Mouse (Mus musculus) MN1 (cell line): ENCODE measurements at regions not wholly inside any gene's neighbourhood (a gene's known extent, or its start where the extent isn't known, plus 50 kb on each side); places are given as distances from the start of the nearest gene placed in this dataset.
"Not testable (repeated sequence)": the region's sequence is repeated elsewhere in the genome, so short reads cannot be mapped to it uniquely, and the experiment has no call there.

Source experiments
- DNase-seq: peaks from one replicate; pipeline ENCODE4 v3.0.0-alpha.2; 2016; ENCODE audit warnings: low spot score

DNA sequence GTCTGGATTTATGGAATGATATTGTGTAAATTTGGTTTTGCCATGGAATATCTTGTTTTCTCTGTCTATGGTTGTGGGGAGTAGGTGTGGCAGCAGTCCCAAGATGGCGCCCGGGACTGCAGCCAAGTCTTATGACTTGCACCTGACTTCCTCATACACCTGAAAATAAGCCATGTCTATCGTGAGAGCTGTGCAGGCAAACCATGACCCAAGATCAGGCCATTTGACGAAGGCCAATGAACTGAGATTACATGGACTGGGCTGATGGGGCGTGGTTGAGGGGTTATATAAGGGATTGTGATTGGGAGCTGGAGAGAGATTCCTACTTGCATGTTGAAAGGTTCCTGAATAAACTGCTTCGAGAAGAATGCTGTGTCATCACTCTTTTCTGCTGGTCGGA is 139.5 kb downstream of the Slc6a15 start:
- DNase-seq, result not testable (repeated sequence)

GRCm38 (mm10) chr10:103544502-103544901 is 176.9 kb downstream of the Slc6a15 start:
- no peak for DNase-seq

GRCm38 (mm10) chr10:103549510-103549909 is 181.9 kb downstream of the Slc6a15 start:
- no peak for DNase-seq

DNA sequence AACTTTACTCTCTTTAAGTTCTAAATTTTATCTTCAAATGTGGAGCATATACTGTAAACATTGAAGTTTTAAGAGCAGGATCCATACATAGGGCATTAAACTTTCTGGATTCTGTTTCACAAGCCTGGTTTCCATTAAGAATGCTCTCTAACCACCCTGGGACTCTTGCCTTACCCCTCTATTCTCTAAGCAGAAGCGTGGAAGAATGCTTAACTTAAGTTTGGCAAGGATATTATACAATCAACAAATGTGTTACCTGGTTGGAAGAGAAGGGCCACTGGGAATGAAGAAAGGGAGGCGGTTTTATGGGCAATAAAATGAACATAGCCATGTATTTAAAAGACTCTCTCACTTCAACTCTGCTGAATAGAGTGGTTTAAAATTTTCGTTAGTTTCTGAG is 217.5 kb downstream of the Slc6a15 start:
- DNase-seq, result no peak

DNA sequence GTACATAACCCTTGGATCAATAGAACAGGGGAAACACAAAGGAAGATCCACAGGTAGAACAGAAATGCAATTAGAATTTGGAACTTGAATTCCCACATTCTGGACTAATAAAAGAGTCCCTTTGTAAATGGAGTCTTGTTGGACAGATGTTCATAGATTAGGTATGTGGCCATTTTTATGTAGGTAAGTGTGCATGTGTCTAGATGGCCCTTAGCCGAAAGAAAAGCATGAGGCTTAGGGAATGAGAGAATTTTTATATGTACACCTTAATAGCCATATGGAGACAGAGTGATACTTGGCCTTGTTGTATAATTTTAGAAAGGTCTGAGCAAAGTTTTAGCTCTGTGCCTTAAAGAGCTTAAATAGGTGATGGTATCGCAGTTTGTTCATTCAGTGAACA is 217.9 kb downstream of the Slc6a15 start:
- no peak for DNase-seq

GRCm38 (mm10) chr10:103591985-103592384 is 224.4 kb downstream of the Slc6a15 start:
- DNase-seq, result no peak

- DNase-seq, result no peak
These were observed 273.6 kb downstream of the Slc6a15 start for GRCm38 (mm10) chr10:103641162-103641561.

DNA sequence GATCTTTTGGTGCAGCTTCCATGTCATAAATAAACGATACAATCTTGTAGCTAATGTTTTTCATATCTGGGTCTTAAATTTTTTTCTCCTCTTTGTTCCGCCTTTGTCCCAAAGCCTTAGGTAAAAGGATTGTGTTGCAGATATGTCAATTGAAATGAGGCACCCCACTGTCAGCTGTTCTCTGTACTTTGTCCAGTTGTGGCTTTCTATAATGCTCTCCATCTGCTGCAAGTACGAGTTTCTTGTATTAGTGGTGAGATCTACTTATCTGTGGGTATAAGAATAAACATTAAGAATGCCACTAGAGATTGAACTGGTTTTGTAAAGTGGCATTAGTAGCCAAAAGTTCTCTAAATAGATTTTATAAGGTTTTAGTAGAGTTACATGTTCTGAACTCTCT is 282.3 kb downstream of the Slc6a15 start:
- no peak for DNase-seq

GRCm38 (mm10) chr10:103673081-103673480 is 305.5 kb downstream of the Slc6a15 start:
- DNase-seq, result no peak

DNA sequence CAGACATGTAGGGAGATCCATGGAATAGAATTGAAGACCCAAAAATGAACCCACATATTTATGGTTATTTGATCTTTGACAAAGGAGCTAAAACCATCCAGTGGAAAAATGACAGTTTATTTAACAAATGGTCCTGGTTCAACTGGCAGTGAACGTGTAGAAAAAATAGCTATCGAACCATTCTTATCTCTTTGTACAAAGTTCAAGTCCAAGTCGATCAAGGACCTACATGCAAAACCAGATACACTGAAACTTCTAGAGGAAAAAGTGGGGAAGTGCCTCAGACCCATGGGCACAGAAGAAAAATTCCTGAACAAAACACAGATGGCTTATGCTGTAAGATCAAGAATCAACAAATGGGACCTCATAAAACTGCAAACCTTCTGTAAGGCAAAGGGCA is 306.2 kb downstream of the Slc6a15 start:
- no peak for DNase-seq

DNA sequence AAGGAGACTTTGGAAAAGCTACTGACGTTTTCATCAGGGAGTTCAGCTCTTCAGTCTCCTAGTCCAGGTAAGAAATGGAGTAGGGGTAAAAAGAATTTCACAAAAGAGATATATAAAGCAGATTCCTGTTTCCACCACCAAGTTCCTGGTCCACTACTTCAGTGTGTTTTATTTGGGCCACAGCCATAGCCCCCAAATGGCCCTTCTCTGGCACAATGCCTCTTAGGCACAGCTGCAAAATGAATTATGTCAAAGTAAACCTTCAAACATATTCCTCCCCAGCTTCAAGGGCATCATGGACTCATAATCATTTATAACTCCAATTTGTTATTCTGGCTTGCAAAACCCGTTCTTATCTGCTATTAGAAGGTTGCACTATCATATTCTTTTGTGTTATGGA is 325.1 kb downstream of the Slc6a15 start:
- DNase-seq, result no peak

DNA sequence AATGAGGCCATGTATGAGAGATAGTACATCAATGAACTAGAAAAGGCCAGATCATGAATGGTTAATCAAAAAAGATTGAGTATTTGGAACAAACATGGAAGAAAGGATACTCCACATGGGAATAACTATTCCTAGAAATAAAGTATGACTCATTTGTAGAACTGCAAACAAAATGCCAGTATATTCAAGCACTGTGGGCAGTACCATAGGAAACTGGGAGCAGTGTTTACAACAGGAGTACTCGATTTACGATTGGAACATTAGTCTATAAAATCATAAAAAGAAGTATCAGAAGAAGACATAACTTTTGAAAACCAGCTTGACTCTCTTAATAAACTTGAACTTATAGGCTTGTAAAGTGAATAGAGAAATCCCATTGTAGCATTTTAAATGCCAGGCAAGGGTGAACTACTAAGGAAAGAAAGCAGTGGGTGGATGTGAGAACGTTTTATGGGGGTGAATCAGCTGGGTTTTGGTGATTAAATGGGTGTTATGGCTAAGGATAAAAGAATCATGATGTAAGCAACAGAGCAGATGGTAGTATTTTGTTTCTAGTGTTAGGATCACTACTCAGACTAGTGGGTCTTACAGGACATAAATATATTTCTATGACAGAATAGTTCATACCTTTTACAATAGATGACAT is 347.6 kb downstream of the Slc6a15 start:
- DNase-seq, result no peak

DNA sequence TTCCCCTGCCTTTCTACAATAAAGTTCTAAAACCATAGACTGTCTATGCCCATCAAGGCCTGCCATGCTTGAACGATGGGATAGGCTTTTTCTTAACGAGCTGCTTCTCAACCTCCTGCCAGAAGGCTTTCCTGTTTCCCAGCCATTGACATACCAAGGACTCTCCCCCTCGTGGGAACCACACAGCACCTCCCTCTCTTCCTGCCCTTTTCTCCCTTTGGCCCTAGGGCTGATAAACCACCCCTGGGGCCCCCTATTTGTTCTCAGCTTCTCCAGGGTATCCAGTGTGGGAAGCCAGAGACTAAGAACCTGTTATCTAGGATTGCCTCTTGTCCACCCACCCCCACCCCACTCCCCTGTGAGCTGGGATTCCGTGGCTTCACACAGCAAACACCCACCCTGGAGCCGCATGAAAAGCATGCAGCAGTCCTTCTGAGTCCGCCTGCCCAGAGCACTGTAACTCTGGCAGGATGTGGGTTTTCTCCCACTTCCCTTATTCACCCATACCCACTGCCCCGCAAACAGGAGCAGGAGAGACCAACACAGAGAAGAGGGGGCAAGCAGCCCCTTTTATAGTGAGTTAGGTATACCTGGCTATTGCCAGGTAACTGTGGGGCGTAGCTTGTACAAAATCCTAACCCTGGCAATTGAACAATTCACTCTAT is 351.5 kb downstream of the Slc6a15 start:
- DNase-seq, result no peak

GRCm38 (mm10) chr10:103726680-103727079 is 359.1 kb downstream of the Slc6a15 start:
- DNase-seq, result no peak

- no peak for DNase-seq
These were observed 363.9 kb downstream of the Slc6a15 start for GRCm38 (mm10) chr10:103731522-103731921.

DNA sequence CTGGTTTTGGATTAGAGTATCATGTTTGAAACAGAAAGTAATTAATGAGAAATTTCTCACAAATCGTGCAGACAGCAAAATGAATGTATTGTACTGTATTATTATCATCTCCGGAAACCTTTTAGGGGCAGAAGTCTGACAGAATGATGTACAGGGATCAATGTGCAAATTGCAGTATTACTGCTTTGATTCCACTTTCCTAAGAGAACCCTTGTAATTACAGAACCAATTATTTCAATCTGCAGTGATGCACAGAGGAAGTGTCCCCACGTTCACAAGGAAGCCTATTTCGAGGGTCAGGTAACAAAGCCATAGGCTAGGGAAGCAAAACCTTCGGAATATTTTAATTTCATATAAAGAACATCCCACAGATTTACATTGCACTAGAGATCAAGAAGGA is 364.4 kb downstream of the Slc6a15 start:
- DNase-seq, result no peak

DNA sequence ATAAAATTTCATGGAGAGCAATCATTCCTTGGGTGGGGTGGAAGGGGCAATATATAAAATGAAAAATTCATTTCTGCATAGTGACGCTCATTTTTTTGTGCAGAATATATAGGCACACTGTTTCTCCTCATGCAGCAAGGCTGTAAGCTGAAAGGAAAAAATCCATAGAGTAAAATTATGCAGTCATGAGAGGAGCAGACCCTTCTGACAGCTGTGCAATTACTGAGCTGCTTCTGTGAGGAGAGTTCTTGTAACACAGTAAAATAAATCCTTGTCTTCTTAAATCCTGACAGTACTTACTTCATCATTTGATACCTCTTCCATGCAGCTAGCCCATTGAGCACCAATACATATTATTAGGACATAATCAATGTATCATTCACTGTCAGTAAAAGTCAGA is 362.7 kb upstream of the Gm21293 start:
- no peak for DNase-seq

DNA sequence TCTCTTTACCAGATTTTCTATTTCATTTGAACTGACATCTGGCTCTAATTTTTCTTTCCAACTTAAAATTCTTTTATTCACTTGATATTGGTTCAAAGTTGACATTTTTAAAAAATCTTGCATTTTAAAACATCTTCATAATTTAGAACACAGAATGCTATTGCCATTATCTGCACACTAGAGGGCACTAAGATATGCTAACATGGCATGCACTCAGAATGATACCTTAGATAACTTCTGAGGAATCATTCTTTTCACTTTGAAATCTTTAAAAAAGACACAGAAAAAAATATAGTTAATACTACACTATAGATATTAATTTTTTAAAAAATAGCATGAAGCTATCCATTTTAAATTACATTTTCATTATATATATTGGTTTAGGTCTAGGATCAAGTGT is 357.9 kb upstream of the Gm21293 start:
- peak; percentile 22 for DNase-seq

DNA sequence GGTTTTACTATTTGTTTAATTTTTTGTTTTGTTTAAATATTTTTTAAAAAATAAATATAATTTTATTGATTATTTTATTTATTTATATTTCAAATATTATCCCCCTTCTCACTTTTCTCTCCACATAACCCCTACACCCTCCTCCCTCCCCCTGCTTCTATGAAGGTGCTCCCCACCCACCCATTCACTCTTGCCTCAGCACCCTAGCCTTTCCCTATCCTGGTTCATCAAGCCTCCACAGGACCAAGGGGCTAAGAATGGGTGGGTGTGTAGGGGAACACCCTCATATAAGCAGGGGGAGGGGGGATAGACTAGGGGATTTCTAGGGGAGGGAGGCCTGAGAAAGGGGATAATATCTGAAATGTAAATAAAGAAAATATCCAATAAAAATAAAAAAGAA is 313.7 kb upstream of the Gm21293 start:
- DNase-seq, result no peak

- DNase-seq, result no peak
These were observed 310.7 kb upstream of the Gm21293 start for GRCm38 (mm10) chr10:103832063-103832462.

GRCm38 (mm10) chr10:103855211-103855610 is 287.6 kb upstream of the Gm21293 start:
- no peak for DNase-seq

DNA sequence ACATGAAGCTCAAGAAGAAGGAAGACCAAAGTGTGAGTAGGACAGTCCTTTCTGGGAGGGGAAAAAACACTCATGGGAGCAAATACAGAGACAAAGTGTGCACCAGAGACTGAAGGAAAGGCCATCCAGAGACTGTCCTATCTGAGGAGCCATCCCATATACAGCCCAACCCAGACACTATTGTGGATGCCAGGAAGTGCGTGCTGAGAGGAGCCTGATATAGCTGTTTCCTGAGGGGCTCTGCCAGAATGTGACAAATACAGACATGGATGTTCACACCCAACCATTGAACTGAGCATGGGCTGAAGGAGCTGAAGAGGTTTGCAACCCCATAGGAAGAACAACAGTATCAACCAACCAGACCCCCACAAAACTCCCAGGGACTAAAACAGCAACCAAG is 281.9 kb upstream of the Gm21293 start:
- DNase-seq, result no peak

- no peak for DNase-seq
These were observed 280.7 kb upstream of the Gm21293 start for GRCm38 (mm10) chr10:103862120-103862519.

GRCm38 (mm10) chr10:103863909-103864308 is 278.9 kb upstream of the Gm21293 start:
- DNase-seq, result no peak
